Mouse (Mus musculus) adrenal gland, adult 18-20 months (tissue): ENCODE results near the gene Trio. TPM values are rescaled to one million over a fixed set of nuclear protein-coding genes. Genes with fewer than 3 reads are reported as not detected.
A peak's percentile ranks its signal among the peaks of the same experiment; 100 is the strongest.

Experiments used
- DNase-seq, 2 experiments: peaks; one replicate each; pipeline ENCODE4 v3.0.0; 2021 to 2022; ENCODE audit warnings: low spot score in 2 of 2
- total RNA-seq, 2 experiments: library from RNA; stranded (reverse); gene quantifications; 1 replicate in 1 of 2; 2 replicates in 1 of 2; pipeline ENCODE4 v1.2.3; 2021

Trio gene
- total RNA-seq, 2 experiments from 2014 or later, result 45.4 to 56.8 TPM

- no peak for DNase-seq
Measured at GRCm38 (mm10) chr15:27782383-27783036, 243.1 kb downstream of the Trio start.

- no peak for DNase-seq
Measured at GRCm38 (mm10) chr15:27779827-27780226, 245.8 kb downstream of the Trio start.

- DNase-seq, result no peak
Measured at GRCm38 (mm10) chr15:27779398-27779797, 246.2 kb downstream of the Trio start.

- DNase-seq, result no peak
Measured at GRCm38 (mm10) chr15:27778256-27778655, 247.4 kb downstream of the Trio start.

GRCm38 (mm10) chr15:27777455-27778190, 248.0 kb downstream of the Trio start:
- no peak for DNase-seq

- DNase-seq, result no peak
Measured at GRCm38 (mm10) chr15:27774481-27774880, 251.2 kb downstream of the Trio start.

- DNase-seq, result no peak
Measured at GRCm38 (mm10) chr15:27772125-27772627, 253.5 kb downstream of the Trio start.

GRCm38 (mm10) chr15:27771581-27771980, 254.1 kb downstream of the Trio start:
- DNase-seq, result peak in 1 of 2 experiments; percentile 41

GRCm38 (mm10) chr15:27770513-27771196, 255.0 kb downstream of the Trio start:
- no peak for DNase-seq

- DNase-seq, result no peak
Measured at GRCm38 (mm10) chr15:27761416-27761815, 264.2 kb downstream of the Trio start.

GRCm38 (mm10) chr15:27760655-27761054, 265.0 kb downstream of the Trio start:
- no peak for DNase-seq

GRCm38 (mm10) chr15:27759890-27760289, 265.8 kb downstream of the Trio start:
- no peak for DNase-seq

GRCm38 (mm10) chr15:27758680-27759079, 267.0 kb downstream of the Trio start:
- DNase-seq, result no peak

- DNase-seq, result no peak
Measured at GRCm38 (mm10) chr15:27756426-27756825, 269.2 kb downstream of the Trio start.

- DNase-seq, result no peak
Measured at GRCm38 (mm10) chr15:27754571-27755260, 270.9 kb downstream of the Trio start.

GRCm38 (mm10) chr15:27753923-27754322, 271.7 kb downstream of the Trio start:
- no peak for DNase-seq

- DNase-seq, result no peak
Measured at GRCm38 (mm10) chr15:27752677-27753342, 272.8 kb downstream of the Trio start.

- peak; percentile 46 to 54 for DNase-seq
Measured at GRCm38 (mm10) chr15:27751612-27752405, 273.8 kb downstream of the Trio start.

GRCm38 (mm10) chr15:27748739-27749138, 276.9 kb downstream of the Trio start:
- no peak for DNase-seq

GRCm38 (mm10) chr15:27747512-27747911, 278.1 kb downstream of the Trio start:
- DNase-seq, result no peak
